Mouse (Mus musculus): ENCODE measurements around the gene Tjap1. TPM values are rescaled to one million over a fixed set of nuclear protein-coding genes. Genes with fewer than 3 reads are reported as not detected.
A peak's percentile ranks its signal among the peaks of the same experiment; 100 is the strongest.

Gene Tjap1
- polyA plus RNA-seq, 1 experiment from 2014 or later, result 39.5 TPM

GRCm38 (mm10) chr17:46266986-46267385 is 15.8 kb downstream of the Tjap1 start:
- Histone ChIP-seq H3K27ac (no peak overlapping the region), H3K4me1 (replicated peaks) (peaks cover 33% of the 10 kb centered on the region), H3K36me3 (peaks cover 44% of the 10 kb centered on the region), H3K9ac (no peak overlapping the region), H3K27me3 (no peaks in the 10 kb centered on the region), H3K4me2 (no peak overlapping the region), H3K9me3 (replicated peaks) (no peaks in the 10 kb centered on the region), H3K4me3 (no peak overlapping the region)
- WGBS, result 70% methylated on average over 6 of the region's 6 CpGs
- no peak for ATAC-seq (replicated peaks; ENCODE audit: insufficient number of reproducible peaks, insufficient read depth, low FRiP score, low read depth)

GRCm38 (mm10) chr17:46265918-46266618 is 16.8 kb downstream of the Tjap1 start:
- H3K4me2 ChIP-seq, result no peak overlapping the region
- H3K36me3 ChIP-seq, result peaks cover 47% of the 10 kb centered on the region
- H3K4me1 ChIP-seq (replicated peaks), result peaks cover 32% of the 10 kb centered on the region
- H3K9me3 ChIP-seq (replicated peaks), result no peaks in the 10 kb centered on the region
- peak; percentile 23; the same call in 1 of the 2 replicates for ATAC-seq (replicated peaks; ENCODE audit: insufficient number of reproducible peaks, insufficient read depth, low FRiP score, low read depth)
- peak overlapping the region; percentile 49 for H3K27ac ChIP-seq
- 18% methylated on average over 14 of the region's 14 CpGs for WGBS
- no peak overlapping the region for H3K4me3 ChIP-seq
- no peak overlapping the region for H3K9ac ChIP-seq
- H3K27me3 ChIP-seq, result no peaks in the 10 kb centered on the region

- H3K4me2 ChIP-seq, result no peak overlapping the region
- H3K27me3 ChIP-seq, result no peaks in the 10 kb centered on the region
- no peak overlapping the region for H3K9ac ChIP-seq
- H3K9me3 ChIP-seq (replicated peaks), result no peaks in the 10 kb centered on the region
- H3K4me3 ChIP-seq, result no peak overlapping the region
- peaks cover 47% of the 10 kb centered on the region for H3K36me3 ChIP-seq
- no peak for ATAC-seq (replicated peaks; ENCODE audit: insufficient number of reproducible peaks, insufficient read depth, low FRiP score, low read depth)
- WGBS, result 85% methylated on average over 12 of the region's 12 CpGs
- H3K4me1 ChIP-seq (replicated peaks), result peaks cover 34% of the 10 kb centered on the region
- no peak overlapping the region for H3K27ac ChIP-seq
Measured at GRCm38 (mm10) chr17:46265502-46265901, 17.3 kb downstream of the Tjap1 start.

- no peaks in the 10 kb centered on the region for H3K27me3 ChIP-seq
- H3K4me3 ChIP-seq, result no peak overlapping the region
- ATAC-seq (replicated peaks; ENCODE audit: insufficient number of reproducible peaks, insufficient read depth, low FRiP score, low read depth), result no peak
- H3K27ac ChIP-seq, result no peak overlapping the region
- WGBS, result 84% methylated on average over 5 of the region's 5 CpGs
- H3K4me1 ChIP-seq (replicated peaks), result peaks cover 14% of the 10 kb centered on the region
- no peak overlapping the region for H3K9ac ChIP-seq
- no peaks in the 10 kb centered on the region for H3K9me3 ChIP-seq (replicated peaks)
- H3K36me3 ChIP-seq, result peaks cover 65% of the 10 kb centered on the region
- H3K4me2 ChIP-seq, result no peak overlapping the region
Measured at GRCm38 (mm10) chr17:46262201-46262694, 20.6 kb downstream of the Tjap1 start.

- Histone ChIP-seq H3K4me3 (no peak overlapping the region), H3K9ac (no peak overlapping the region), H3K9me3 (replicated peaks) (no peaks in the 10 kb centered on the region), H3K4me2 (no peak overlapping the region), H3K27ac (peak overlapping the region; percentile 23; the same call in 1 of the 2 replicates), H3K4me1 (replicated peaks) (0 out of 2 replicates have a peak, but pooled peaks cover 2% of the 10 kb centered on the region), H3K36me3 (peaks cover 59% of the 10 kb centered on the region), H3K27me3 (peaks cover 9% of the 10 kb centered on the region)
- 82% methylated on average over 17 of the region's 17 CpGs for WGBS
- no peak for ATAC-seq (replicated peaks; ENCODE audit: insufficient number of reproducible peaks, insufficient read depth, low FRiP score, low read depth)
Measured at GRCm38 (mm10) chr17:46259675-46260074, 23.2 kb downstream of the Tjap1 start.

GRCm38 (mm10) chr17:46258279-46259053 is 24.4 kb downstream of the Tjap1 start:
- H3K4me3 ChIP-seq, result no peak overlapping the region
- no peak overlapping the region for H3K27ac ChIP-seq
- H3K4me2 ChIP-seq, result no peak overlapping the region
- WGBS, result 77% methylated on average over 30 of the region's 30 CpGs
- no peaks in the 10 kb centered on the region for H3K9me3 ChIP-seq (replicated peaks)
- peaks cover 10% of the 10 kb centered on the region for H3K4me1 ChIP-seq (replicated peaks)
- ATAC-seq (replicated peaks; ENCODE audit: insufficient number of reproducible peaks, insufficient read depth, low FRiP score, low read depth), result 0 out of 2 replicates have a peak, but pooled peaks have one; percentile 12
- H3K27me3 ChIP-seq, result peaks cover 18% of the 10 kb centered on the region
- H3K36me3 ChIP-seq, result peaks cover 48% of the 10 kb centered on the region
- no peak overlapping the region for H3K9ac ChIP-seq

- ATAC-seq (replicated peaks; ENCODE audit: insufficient number of reproducible peaks, insufficient read depth, low FRiP score, low read depth), result no peak
Measured at GRCm38 (mm10) chr17:46255147-46255546, 27.7 kb downstream of the Tjap1 start.

GRCm38 (mm10) chr17:46254106-46254505 is 28.7 kb downstream of the Tjap1 start:
- peak overlapping the region; percentile 63 for H3K4me3 ChIP-seq
- peak; percentile 13; the same call in 1 of the 2 replicates for ATAC-seq (replicated peaks; ENCODE audit: insufficient number of reproducible peaks, insufficient read depth, low FRiP score, low read depth)
- 0% methylated on average over 53 of the region's 54 CpGs for WGBS
- H3K27ac ChIP-seq, result no peak overlapping the region
- peaks cover 32% of the 10 kb centered on the region for H3K36me3 ChIP-seq
- peaks cover 18% of the 10 kb centered on the region for H3K27me3 ChIP-seq
- H3K4me2 ChIP-seq, result peak overlapping the region; percentile 97
- H3K9me3 ChIP-seq (replicated peaks), result no peaks in the 10 kb centered on the region
- peak overlapping the region; percentile 47 for H3K9ac ChIP-seq
- peaks cover 23% of the 10 kb centered on the region for H3K4me1 ChIP-seq (replicated peaks)

More at GRCm38 (mm10) chr17:46255147-46255546, 27.7 kb downstream of the Tjap1 start:
- Histone ChIP-seq H3K4me1 (replicated peaks) (peaks cover 17% of the 10 kb centered on the region), H3K9me3 (replicated peaks) (no peaks in the 10 kb centered on the region), H3K27me3 (peaks cover 18% of the 10 kb centered on the region), H3K36me3 (peaks cover 38% of the 10 kb centered on the region), H3K4me3 (0 out of 2 replicates have a peak overlapping the region, but pooled peaks have one; percentile 63), H3K9ac (no peak overlapping the region), H3K4me2 (peak overlapping the region; percentile 97; the same call in 1 of the 2 replicates), H3K27ac (no peak overlapping the region)
- WGBS, result 25% methylated on average over 6 of the region's 6 CpGs

GRCm38 (mm10) chr17:46253452-46254084 is 29.3 kb downstream of the Tjap1 start, which contains the start of gene Lrrc73:
TSS of gene Lrrc73 (plus strand) at chr17:46253531.
- Histone ChIP-seq H3K27ac (no peak within 1 kb of the TSS), H3K4me1 (replicated peaks) (peaks cover 28% of the 10 kb centered on the region), H3K4me2 (peak within 1 kb of the TSS; percentile 97), H3K9me3 (replicated peaks) (no peaks in the 10 kb centered on the region), H3K36me3 (peaks cover 27% of the 10 kb centered on the region), H3K4me3 (peak within 1 kb of the TSS; percentile 63), H3K27me3 (peaks cover 18% of the 10 kb centered on the region), H3K9ac (peak within 1 kb of the TSS; percentile 47)
- WGBS, result 2% methylated on average over 47 of the region's 48 CpGs
- peak; percentile 76 for ATAC-seq (replicated peaks; ENCODE audit: insufficient number of reproducible peaks, insufficient read depth, low FRiP score, low read depth)

- 53% methylated on average over 14 of the region's 14 CpGs for whole genome bisulfite sequencing
- H3K4me1 ChIP-seq (replicated peaks), result peaks cover 29% of the 10 kb centered on the region
- H3K9ac ChIP-seq, result no peak overlapping the region; the same call in 1 of the 2 replicates
- H3K4me2 ChIP-seq, result peak overlapping the region; percentile 97
- peaks cover 25% of the 10 kb centered on the region for H3K36me3 ChIP-seq
- no peaks in the 10 kb centered on the region for H3K9me3 ChIP-seq (replicated peaks)
- no peak overlapping the region for H3K27ac ChIP-seq
- no peak for ATAC-seq (replicated peaks; ENCODE audit: insufficient number of reproducible peaks, insufficient read depth, low FRiP score, low read depth)
- H3K4me3 ChIP-seq, result peak overlapping the region; percentile 63
- peaks cover 18% of the 10 kb centered on the region for H3K27me3 ChIP-seq
Measured at GRCm38 (mm10) chr17:46252571-46253451, 30.0 kb downstream of the Tjap1 start.

All from heart, embryonic 15.5 days (tissue).